Mouse (Mus musculus): ENCODE measurements at regions not wholly inside any gene's neighbourhood (a gene's known extent, or its start where the extent isn't known, plus 50 kb on each side); places are given as distances from the start of the nearest gene placed in this dataset.

GRCm38 (mm10) chr1:56206615-56207267, 430.5 kb downstream of the Hsfy2 start:
- no peak for DNase-seq (ENCODE audit: low spot score in 2 of 2)

- DNase-seq (ENCODE audit: low spot score in 2 of 2), result no peak
These were observed 442.0 kb downstream of the Hsfy2 start for GRCm38 (mm10) chr1:56195224-56195623.

- peak in 1 of 2 experiments; percentile 4 for DNase-seq (ENCODE audit: low spot score in 2 of 2)
These were observed 453.6 kb downstream of the Hsfy2 start for GRCm38 (mm10) chr1:56183503-56184198.

- DNase-seq (ENCODE audit: low spot score in 2 of 2), result no peak
These were observed 457.8 kb downstream of the Hsfy2 start for GRCm38 (mm10) chr1:56179206-56179985.

GRCm38 (mm10) chr1:56171157-56171556, 466.1 kb downstream of the Hsfy2 start:
- DNase-seq (ENCODE audit: low spot score in 2 of 2), result no peak

GRCm38 (mm10) chr1:56168712-56169111, 468.5 kb downstream of the Hsfy2 start:
- no peak for DNase-seq (ENCODE audit: low spot score in 2 of 2)

GRCm38 (mm10) chr1:56168063-56168462, 469.2 kb downstream of the Hsfy2 start:
- DNase-seq (ENCODE audit: low spot score in 2 of 2), result no peak

GRCm38 (mm10) chr1:56165228-56165627, 472.0 kb downstream of the Hsfy2 start:
- DNase-seq (ENCODE audit: low spot score in 2 of 2), result no peak

GRCm38 (mm10) chr1:56164366-56164765, 472.9 kb downstream of the Hsfy2 start:
- DNase-seq (ENCODE audit: low spot score in 2 of 2), result no peak

GRCm38 (mm10) chr1:56130951-56131350, 506.3 kb downstream of the Hsfy2 start:
- DNase-seq (ENCODE audit: low spot score in 2 of 2), result peak in 1 of 2 experiments; percentile 11

GRCm38 (mm10) chr1:56089254-56089834, 547.9 kb downstream of the Hsfy2 start:
- peak; percentile 67 to 82 for DNase-seq (ENCODE audit: low spot score in 2 of 2)

- DNase-seq (ENCODE audit: low spot score in 2 of 2), result no peak
These were observed 548.9 kb downstream of the Hsfy2 start for GRCm38 (mm10) chr1:56088357-56088756.

- no peak for DNase-seq (ENCODE audit: low spot score in 2 of 2)
These were observed 560.5 kb downstream of the Hsfy2 start for GRCm38 (mm10) chr1:56076757-56077156.

GRCm38 (mm10) chr1:56072255-56072654, 565.0 kb downstream of the Hsfy2 start:
- peak in 1 of 2 experiments; percentile 17 for DNase-seq (ENCODE audit: low spot score in 2 of 2)

GRCm38 (mm10) chr1:56063474-56063873, 573.8 kb downstream of the Hsfy2 start:
- DNase-seq (ENCODE audit: low spot score in 2 of 2), result no peak

Data from left cerebral cortex, adult 18-20 months (tissue).